Mouse (Mus musculus): ENCODE results near the gene Prkaca.
A peak's percentile ranks its signal among the peaks of the same experiment; 100 is the strongest.

The Prkaca gene

GRCm38 (mm10) chr8:83972150-83973120, at the start of gene Prkaca:
Gene Prkaca (plus strand): TSS chr8:83972993.
- peak; percentile 97 to 99 for DNase-seq

GRCm38 (mm10) chr8:83924585-83924984, 48.2 kb upstream of the Prkaca start:
- no peak for DNase-seq

- DNase-seq: peak in 1 of 2 experiments; percentile 48
Measured at GRCm38 (mm10) chr8:83926266-83926665, 46.5 kb upstream of the Prkaca start.

- DNase-seq: no peak
Measured at GRCm38 (mm10) chr8:83934222-83934621, 38.6 kb upstream of the Prkaca start.

- DNase-seq: no peak
Measured at GRCm38 (mm10) chr8:83934994-83935393, 37.8 kb upstream of the Prkaca start.

- no peak for DNase-seq
Measured at GRCm38 (mm10) chr8:83935435-83935834, 37.4 kb upstream of the Prkaca start.

- DNase-seq: no peak
Measured at GRCm38 (mm10) chr8:83937645-83938044, 35.1 kb upstream of the Prkaca start.

GRCm38 (mm10) chr8:83938330-83938729, 34.5 kb upstream of the Prkaca start:
- DNase-seq: peak in 1 of 2 experiments; percentile 2

- DNase-seq: no peak
Measured at GRCm38 (mm10) chr8:83941066-83941677, 31.6 kb upstream of the Prkaca start.

- DNase-seq: no peak
Measured at GRCm38 (mm10) chr8:83942446-83942845, 30.3 kb upstream of the Prkaca start.

- no peak for DNase-seq
Measured at GRCm38 (mm10) chr8:83945540-83945939, 27.3 kb upstream of the Prkaca start.

GRCm38 (mm10) chr8:83954749-83955105, 18.1 kb upstream of the Prkaca start:
- no peak for DNase-seq

- peak; percentile 99 to 100 for DNase-seq
Measured at GRCm38 (mm10) chr8:83955106-83955957, 17.5 kb upstream of the Prkaca start, which contains the start of the genes Gm10644 and Asf1b. Gene Gm10644 (minus strand): TSS chr8:83955205. Gene Asf1b (plus strand): TSS chr8:83955507.

- no peak for DNase-seq
Measured at GRCm38 (mm10) chr8:83955958-83956218, 16.9 kb upstream of the Prkaca start.

GRCm38 (mm10) chr8:83956789-83957188, 16.0 kb upstream of the Prkaca start:
- DNase-seq: no peak

- DNase-seq: no peak
Measured at GRCm38 (mm10) chr8:83964015-83964765, 8.6 kb upstream of the Prkaca start.

GRCm38 (mm10) chr8:83967701-83968100, 5.1 kb upstream of the Prkaca start:
- DNase-seq: no peak

GRCm38 (mm10) chr8:83971121-83971520, 1.7 kb upstream of the Prkaca start:
- DNase-seq: no peak

GRCm38 (mm10) chr8:83971661-83972060, 1.1 kb upstream of the Prkaca start:
- DNase-seq: no peak

- peak; percentile 37 to 40 for DNase-seq
Measured at GRCm38 (mm10) chr8:83973161-83974031, 603 bp downstream of the Prkaca start.

- no peak for DNase-seq
Measured at GRCm38 (mm10) chr8:83974521-83974920, 1.7 kb downstream of the Prkaca start.
